Mouse (Mus musculus): ENCODE results near the gene Espnl.

The Espnl gene

GRCm38 (mm10) chr1:91321760-91322438 is at the start of gene Espnl:
TSS of gene Espnl (plus strand) at chr1:91322075.
- in situ Hi-C loops (cut with MboI; ENCODE audit: low pct_unique_long_range_greater_than_20kb in 1 of 2, low sequenced_read_pairs in 2 of 2, unreplicated experiment in 1 of 2) = no loop called here

- in situ Hi-C loops (cut with MboI; ENCODE audit: low pct_unique_long_range_greater_than_20kb in 1 of 2, low sequenced_read_pairs in 2 of 2, unreplicated experiment in 1 of 2) = no loop called here
Observed at GRCm38 (mm10) chr1:91272260-91272659, 49.6 kb upstream of the Espnl start.

- in situ Hi-C loops (cut with MboI; ENCODE audit: low pct_unique_long_range_greater_than_20kb in 1 of 2, low sequenced_read_pairs in 2 of 2, unreplicated experiment in 1 of 2) = no loop called here
Observed at GRCm38 (mm10) chr1:91276581-91276980, 45.3 kb upstream of the Espnl start.

GRCm38 (mm10) chr1:91277480-91277879 is 44.4 kb upstream of the Espnl start:
- in situ Hi-C loops (cut with MboI; ENCODE audit: low pct_unique_long_range_greater_than_20kb in 1 of 2, low sequenced_read_pairs in 2 of 2, unreplicated experiment in 1 of 2) = no loop called here

GRCm38 (mm10) chr1:91278410-91279119 is 43.3 kb upstream of the Espnl start:
- in situ Hi-C loops (cut with MboI; ENCODE audit: low pct_unique_long_range_greater_than_20kb in 1 of 2, low sequenced_read_pairs in 2 of 2, unreplicated experiment in 1 of 2) = no loop called here

GRCm38 (mm10) chr1:91279126-91279525 is 42.7 kb upstream of the Espnl start:
- in situ Hi-C loops (cut with MboI; ENCODE audit: low pct_unique_long_range_greater_than_20kb in 1 of 2, low sequenced_read_pairs in 2 of 2, unreplicated experiment in 1 of 2) = no loop called here

- in situ Hi-C loops (cut with MboI; ENCODE audit: low pct_unique_long_range_greater_than_20kb in 1 of 2, low sequenced_read_pairs in 2 of 2, unreplicated experiment in 1 of 2) = no loop called here
Observed at GRCm38 (mm10) chr1:91282582-91282981, 39.3 kb upstream of the Espnl start.

GRCm38 (mm10) chr1:91289375-91289774 is 32.5 kb upstream of the Espnl start:
- in situ Hi-C loops (cut with MboI; ENCODE audit: low pct_unique_long_range_greater_than_20kb in 1 of 2, low sequenced_read_pairs in 2 of 2, unreplicated experiment in 1 of 2) = no loop called here

- in situ Hi-C loops (cut with MboI; ENCODE audit: low pct_unique_long_range_greater_than_20kb in 1 of 2, low sequenced_read_pairs in 2 of 2, unreplicated experiment in 1 of 2) = no loop called here
Observed at GRCm38 (mm10) chr1:91292101-91292825, 29.6 kb upstream of the Espnl start.

GRCm38 (mm10) chr1:91295544-91295943 is 26.3 kb upstream of the Espnl start:
- in situ Hi-C loops (cut with MboI; ENCODE audit: low pct_unique_long_range_greater_than_20kb in 1 of 2, low sequenced_read_pairs in 2 of 2, unreplicated experiment in 1 of 2) = no loop called here

- in situ Hi-C loops (cut with MboI; ENCODE audit: low pct_unique_long_range_greater_than_20kb in 1 of 2, low sequenced_read_pairs in 2 of 2, unreplicated experiment in 1 of 2) = no loop called here
Observed at GRCm38 (mm10) chr1:91297799-91298744, 23.8 kb upstream of the Espnl start, which contains the start of gene Scly. TSS of gene Scly (plus strand) at chr1:91298338.

- in situ Hi-C loops (cut with MboI; ENCODE audit: low pct_unique_long_range_greater_than_20kb in 1 of 2, low sequenced_read_pairs in 2 of 2, unreplicated experiment in 1 of 2) = no loop called here
Observed at GRCm38 (mm10) chr1:91299026-91299706, 22.7 kb upstream of the Espnl start.

- in situ Hi-C loops (cut with MboI; ENCODE audit: low pct_unique_long_range_greater_than_20kb in 1 of 2, low sequenced_read_pairs in 2 of 2, unreplicated experiment in 1 of 2) = no loop called here
Observed at GRCm38 (mm10) chr1:91299707-91300426, 22.0 kb upstream of the Espnl start.

- in situ Hi-C loops (cut with MboI; ENCODE audit: low pct_unique_long_range_greater_than_20kb in 1 of 2, low sequenced_read_pairs in 2 of 2, unreplicated experiment in 1 of 2) = no loop called here
Observed at GRCm38 (mm10) chr1:91301206-91301920, 20.5 kb upstream of the Espnl start.

- in situ Hi-C loops (cut with MboI; ENCODE audit: low pct_unique_long_range_greater_than_20kb in 1 of 2, low sequenced_read_pairs in 2 of 2, unreplicated experiment in 1 of 2) = no loop called here
Observed at GRCm38 (mm10) chr1:91302021-91302420, 19.9 kb upstream of the Espnl start.

- in situ Hi-C loops (cut with MboI; ENCODE audit: low pct_unique_long_range_greater_than_20kb in 1 of 2, low sequenced_read_pairs in 2 of 2, unreplicated experiment in 1 of 2) = no loop called here
Observed at GRCm38 (mm10) chr1:91304621-91305020, 17.3 kb upstream of the Espnl start.

Data from mouse embryonic stem cell (cell line).